Mouse (Mus musculus): ENCODE results near the gene Uqcr11. TPM values are rescaled to one million over a fixed set of nuclear protein-coding genes. Genes with fewer than 3 reads are reported as not detected.
A peak's percentile ranks its signal among the peaks of the same experiment; 100 is the strongest.

Gene Uqcr11
- polyA plus RNA-seq, 1 experiment from 2014 or later = 581 TPM

DNA sequence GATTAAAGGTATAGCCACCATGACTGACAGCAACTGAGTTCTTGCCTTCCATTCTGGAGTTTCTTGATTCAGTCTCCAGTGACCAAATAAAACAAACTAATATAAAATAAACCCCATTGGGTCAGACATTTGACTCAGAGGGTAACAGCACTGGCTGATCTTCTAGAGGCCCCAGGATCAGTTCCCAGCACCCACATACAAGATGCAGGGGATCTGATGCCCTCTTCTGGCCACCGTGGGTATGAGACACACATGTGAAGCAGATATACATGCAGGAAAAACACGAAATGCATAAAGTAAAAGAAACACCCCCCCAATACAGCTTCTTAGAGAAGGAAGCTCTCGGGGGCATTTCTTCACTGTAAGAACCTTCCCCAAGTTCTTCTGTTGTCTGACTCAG is 18.4 kb upstream of the Uqcr11 start:
- Histone ChIP-seq H3K4me2 (no peak overlapping the region), H3K4me3 (no peak overlapping the region), H3K9ac (no peak overlapping the region), H3K4me1 (peaks cover 17% of the 10 kb centered on the region; the same call in 1 of the 2 replicates), H3K27ac (no peak overlapping the region), H3K36me3 (replicated peaks) (peaks cover 54% of the 10 kb centered on the region), H3K9me3 (no peaks in the 10 kb centered on the region), H3K27me3 (replicated peaks) (no peaks in the 10 kb centered on the region)
- 97% methylated on average over 3 of the region's 3 CpGs for WGBS
- ATAC-seq (replicated peaks) = no peak

DNA sequence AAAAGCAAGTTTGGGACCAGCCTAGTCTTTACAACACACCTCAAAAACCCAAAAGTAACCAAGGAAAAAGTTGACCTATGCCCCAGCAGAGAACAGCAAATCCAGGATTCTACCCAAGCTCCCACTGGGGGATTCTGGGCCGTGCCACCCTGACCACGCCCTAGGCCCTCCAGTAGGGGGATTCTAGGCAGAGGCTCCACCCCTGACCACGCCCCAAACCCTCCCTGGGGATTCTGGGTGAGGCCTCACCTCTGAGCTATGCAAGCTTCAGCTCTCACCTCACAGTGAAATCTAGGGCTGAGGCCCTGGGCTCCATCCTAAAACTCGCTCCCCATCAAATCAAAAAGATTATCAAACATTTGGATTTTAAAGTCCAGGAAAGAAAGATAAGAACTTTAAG is 16.9 kb upstream of the Uqcr11 start:
- Histone ChIP-seq H3K4me3 (no peak overlapping the region), H3K27ac (peak overlapping the region; percentile 20; the same call in 1 of the 2 replicates), H3K4me1 (peaks cover 31% of the 10 kb centered on the region), H3K4me2 (no peak overlapping the region), H3K27me3 (replicated peaks) (no peaks in the 10 kb centered on the region), H3K9ac (no peak overlapping the region), H3K9me3 (no peaks in the 10 kb centered on the region), H3K36me3 (replicated peaks) (peaks cover 61% of the 10 kb centered on the region)
- WGBS = 55% methylated on average over 4 of the region's 4 CpGs
- no peak for ATAC-seq (replicated peaks)

DNA sequence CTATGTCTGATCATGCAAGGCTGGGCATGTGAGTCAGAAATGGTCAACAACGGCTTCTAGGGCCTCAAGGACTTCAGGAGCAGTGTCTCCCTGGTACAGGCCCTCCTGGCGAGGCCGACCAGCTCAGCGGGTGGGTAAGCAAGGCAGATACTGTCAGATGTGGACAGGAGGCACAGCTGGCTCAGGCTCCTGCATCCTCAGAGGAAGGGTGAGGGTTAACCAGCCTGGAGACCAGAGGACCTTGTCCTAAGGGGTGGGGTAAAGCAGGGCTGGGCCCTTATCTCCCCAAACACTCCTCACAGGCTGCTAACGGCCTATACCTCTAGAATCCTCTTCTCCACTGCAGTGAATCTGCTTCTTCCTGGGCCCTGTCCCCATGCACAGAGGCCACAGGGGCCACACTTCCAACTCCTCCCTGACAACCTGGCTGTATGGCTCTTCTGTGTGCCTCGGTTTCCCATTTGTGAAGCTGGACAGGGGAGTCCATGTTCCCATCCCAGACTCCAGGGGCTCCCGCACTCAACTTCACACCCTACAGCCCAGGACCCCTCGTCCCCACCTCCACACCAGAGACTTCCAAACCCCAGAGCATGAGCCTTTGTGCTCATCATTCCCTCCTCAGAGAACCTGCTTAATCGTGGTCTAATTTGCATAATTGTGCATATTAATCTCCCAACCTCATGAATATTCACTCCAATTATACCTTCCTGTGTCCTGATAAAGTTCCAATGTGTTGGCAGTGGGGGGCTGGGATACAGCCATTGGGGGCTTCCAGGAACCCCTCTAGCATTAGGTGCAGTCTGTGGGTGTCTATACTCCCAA is 15.2 kb upstream of the Uqcr11 start:
- Histone ChIP-seq H3K36me3 (replicated peaks) (peaks cover 67% of the 10 kb centered on the region), H3K27me3 (replicated peaks) (no peaks in the 10 kb centered on the region), H3K27ac (peak overlapping the region; percentile 68), H3K9ac (no peak overlapping the region), H3K4me3 (no peak overlapping the region), H3K9me3 (no peaks in the 10 kb centered on the region), H3K4me2 (no peak overlapping the region), H3K4me1 (peaks cover 35% of the 10 kb centered on the region)
- WGBS = 80% methylated on average over 9 of the region's 9 CpGs
- ATAC-seq (replicated peaks) = no peak; the same call in 1 of the 2 replicates

DNA sequence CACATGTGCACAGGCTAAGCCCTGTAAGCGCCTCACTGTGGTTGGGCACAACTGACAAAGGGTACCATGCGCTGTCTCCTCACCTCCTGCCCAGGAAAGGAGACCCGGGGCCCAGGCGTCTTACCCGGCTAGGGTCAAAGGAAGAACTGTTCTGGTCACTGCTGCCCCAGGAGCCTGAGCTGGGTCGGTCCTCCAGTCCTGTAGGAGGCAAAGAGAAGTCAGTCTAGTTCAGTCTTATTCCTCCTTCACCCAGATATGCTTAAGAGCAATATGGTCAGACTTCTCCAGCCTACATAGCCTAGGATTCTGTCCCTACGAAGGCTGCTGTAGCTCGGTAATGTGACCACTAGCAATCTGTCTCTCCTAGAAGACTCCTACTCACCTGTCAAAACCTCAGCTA is 14.6 kb upstream of the Uqcr11 start:
- H3K4me2 ChIP-seq = no peak overlapping the region
- no peaks in the 10 kb centered on the region for H3K27me3 ChIP-seq (replicated peaks)
- no peaks in the 10 kb centered on the region for H3K9me3 ChIP-seq
- H3K4me3 ChIP-seq = no peak overlapping the region
- no peak for ATAC-seq (replicated peaks)
- peak overlapping the region; percentile 68; the same call in 1 of the 2 replicates for H3K27ac ChIP-seq
- peaks cover 35% of the 10 kb centered on the region for H3K4me1 ChIP-seq
- WGBS = 93% methylated on average over 8 of the region's 8 CpGs
- no peak overlapping the region for H3K9ac ChIP-seq
- peaks cover 65% of the 10 kb centered on the region for H3K36me3 ChIP-seq (replicated peaks)

DNA sequence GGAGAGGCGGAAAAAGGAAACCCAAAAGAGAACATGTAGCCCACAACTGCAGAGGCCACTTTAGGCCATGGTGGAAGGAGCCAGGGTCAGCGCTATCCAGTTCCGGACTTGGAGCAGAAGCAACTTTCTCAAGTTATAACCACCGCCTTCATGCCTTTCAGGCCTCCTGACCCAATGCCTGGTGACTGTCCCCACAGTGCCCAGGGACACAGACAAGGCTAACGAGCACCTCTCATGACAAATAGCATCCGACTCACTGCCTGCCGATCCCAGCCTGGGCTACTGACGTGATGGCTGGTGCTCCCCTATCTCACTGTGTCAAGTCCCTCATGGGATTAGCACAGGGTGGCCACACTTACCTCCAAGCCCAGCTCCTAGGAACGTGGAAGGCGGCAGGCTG is 14.1 kb upstream of the Uqcr11 start:
- peaks cover 35% of the 10 kb centered on the region for H3K4me1 ChIP-seq
- no peak overlapping the region for H3K4me2 ChIP-seq
- no peak for ATAC-seq (replicated peaks)

DNA sequence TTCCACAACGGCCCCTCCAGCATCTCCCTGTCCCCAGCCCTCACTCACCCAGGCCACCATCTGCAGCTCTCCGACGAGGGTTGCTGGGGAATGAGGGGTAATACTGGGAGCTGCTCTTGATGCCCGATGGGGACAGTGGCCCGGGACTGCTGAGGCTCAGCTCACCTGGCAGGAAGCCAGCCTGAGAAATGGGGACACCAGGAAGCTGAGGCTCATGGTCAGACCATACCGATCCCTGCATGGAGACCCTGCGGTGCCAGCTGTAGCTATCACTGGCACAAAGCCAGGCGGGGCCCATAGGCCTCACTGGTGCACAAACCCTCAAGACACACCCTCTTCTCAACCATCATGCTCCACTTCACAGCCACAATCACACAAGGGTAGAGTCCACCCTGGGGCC is 12.8 kb upstream of the Uqcr11 start:
- peaks cover 35% of the 10 kb centered on the region for H3K4me1 ChIP-seq
- H3K4me3 ChIP-seq = no peak overlapping the region
- H3K27me3 ChIP-seq (replicated peaks) = no peaks in the 10 kb centered on the region
- peak overlapping the region; percentile 46 for H3K27ac ChIP-seq
- H3K4me2 ChIP-seq = no peak overlapping the region
- H3K9ac ChIP-seq = no peak overlapping the region
- 64% methylated on average over 8 of the region's 8 CpGs for WGBS
- peaks cover 66% of the 10 kb centered on the region for H3K36me3 ChIP-seq (replicated peaks)
- no peak for ATAC-seq (replicated peaks)
- H3K9me3 ChIP-seq = no peaks in the 10 kb centered on the region

More for the DNA sequence above, 14.1 kb upstream of the Uqcr11 start:
- Histone ChIP-seq H3K9ac (no peak overlapping the region), H3K27ac (no peak overlapping the region), H3K36me3 (replicated peaks) (peaks cover 64% of the 10 kb centered on the region), H3K27me3 (replicated peaks) (no peaks in the 10 kb centered on the region), H3K4me3 (no peak overlapping the region), H3K9me3 (no peaks in the 10 kb centered on the region)
- 93% methylated on average over 10 of the region's 10 CpGs for WGBS

DNA sequence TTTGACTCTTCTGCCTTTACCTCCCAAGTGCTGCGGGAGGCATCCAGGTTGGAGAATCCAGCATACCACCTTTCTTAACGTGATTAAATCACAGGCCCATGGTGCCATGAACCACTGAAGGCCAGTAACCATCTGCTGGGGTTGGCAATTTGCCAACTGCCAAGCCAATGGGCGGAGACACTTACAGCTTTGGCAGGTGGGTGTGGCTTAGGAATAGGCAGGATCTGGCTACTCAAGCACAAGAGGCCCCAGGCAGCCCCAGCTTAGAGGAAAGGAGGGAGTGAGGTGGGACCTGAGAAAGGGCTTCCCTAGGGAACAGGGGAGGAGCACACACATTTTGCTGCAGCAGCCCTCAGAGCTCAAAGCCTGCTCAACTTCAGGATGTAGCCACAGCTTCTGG is 11.7 kb upstream of the Uqcr11 start:
- H3K9me3 ChIP-seq = no peaks in the 10 kb centered on the region
- peaks cover 31% of the 10 kb centered on the region for H3K4me1 ChIP-seq
- WGBS = 40% methylated on average over 3 of the region's 3 CpGs
- H3K36me3 ChIP-seq (replicated peaks) = peaks cover 75% of the 10 kb centered on the region
- H3K4me3 ChIP-seq = no peak overlapping the region
- ATAC-seq (replicated peaks) = no peak
- no peak overlapping the region for H3K9ac ChIP-seq
- H3K27me3 ChIP-seq (replicated peaks) = no peaks in the 10 kb centered on the region
- H3K27ac ChIP-seq = peak overlapping the region; percentile 46; the same call in 1 of the 2 replicates
- H3K4me2 ChIP-seq = no peak overlapping the region

DNA sequence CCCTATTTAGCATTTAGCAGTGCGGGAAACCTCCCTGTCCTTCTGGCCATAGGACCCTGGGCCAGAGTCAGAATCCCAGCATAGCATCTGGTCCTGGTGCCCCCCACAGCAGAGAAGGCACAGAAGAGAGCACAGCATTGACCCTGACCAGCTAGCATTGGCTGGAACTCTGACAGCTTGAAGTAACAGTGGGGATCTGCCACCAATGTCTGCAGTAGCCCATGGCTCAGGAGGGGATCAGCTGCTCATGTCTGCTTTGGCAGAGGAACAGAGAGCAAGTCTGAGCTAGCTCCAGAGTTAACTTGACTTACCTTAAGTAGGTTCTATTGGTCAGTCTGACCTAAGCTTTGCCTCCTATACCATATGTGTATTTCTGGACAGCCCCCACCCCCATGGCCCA is 11.2 kb upstream of the Uqcr11 start:
- H3K4me3 ChIP-seq = no peak overlapping the region
- H3K4me2 ChIP-seq = no peak overlapping the region
- H3K27ac ChIP-seq = 0 out of 2 replicates have a peak overlapping the region, but pooled peaks have one; percentile 25
- ATAC-seq (replicated peaks) = no peak
- no peak overlapping the region for H3K9ac ChIP-seq
- H3K27me3 ChIP-seq (replicated peaks) = no peaks in the 10 kb centered on the region
- WGBS = 91% methylated on average over 1 of the region's 1 CpGs
- peaks cover 80% of the 10 kb centered on the region for H3K36me3 ChIP-seq (replicated peaks)
- peaks cover 28% of the 10 kb centered on the region for H3K4me1 ChIP-seq
- H3K9me3 ChIP-seq = no peaks in the 10 kb centered on the region

DNA sequence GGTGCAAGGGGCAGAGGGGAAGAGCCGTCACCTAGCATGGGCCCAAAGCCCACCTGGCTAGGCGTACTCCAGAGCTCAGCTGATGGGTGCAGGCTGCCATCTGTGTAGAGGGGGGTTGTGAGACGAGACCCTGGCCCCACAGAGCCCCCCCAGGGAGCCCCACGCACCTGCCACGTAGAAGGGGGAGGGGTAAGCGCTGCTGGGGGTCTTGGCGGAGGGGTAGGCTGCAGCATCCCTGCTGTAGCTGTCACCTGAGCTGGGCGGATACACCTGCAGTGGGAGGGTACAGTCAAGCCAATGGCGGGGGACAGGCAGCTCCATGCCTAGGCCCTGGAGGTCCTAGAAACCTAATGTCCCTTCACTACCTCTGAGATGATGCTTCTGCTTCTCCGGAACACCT is 10.7 kb upstream of the Uqcr11 start:
- no peaks in the 10 kb centered on the region for H3K9me3 ChIP-seq
- 0 out of 2 replicates have a peak overlapping the region, but pooled peaks have one; percentile 25 for H3K27ac ChIP-seq
- H3K4me2 ChIP-seq = no peak overlapping the region
- H3K4me3 ChIP-seq = no peak overlapping the region
- H3K36me3 ChIP-seq (replicated peaks) = peaks cover 84% of the 10 kb centered on the region
- WGBS = 92% methylated on average over 10 of the region's 10 CpGs
- no peaks in the 10 kb centered on the region for H3K27me3 ChIP-seq (replicated peaks)
- H3K4me1 ChIP-seq = peaks cover 27% of the 10 kb centered on the region
- ATAC-seq (replicated peaks) = no peak
- H3K9ac ChIP-seq = no peak overlapping the region

DNA sequence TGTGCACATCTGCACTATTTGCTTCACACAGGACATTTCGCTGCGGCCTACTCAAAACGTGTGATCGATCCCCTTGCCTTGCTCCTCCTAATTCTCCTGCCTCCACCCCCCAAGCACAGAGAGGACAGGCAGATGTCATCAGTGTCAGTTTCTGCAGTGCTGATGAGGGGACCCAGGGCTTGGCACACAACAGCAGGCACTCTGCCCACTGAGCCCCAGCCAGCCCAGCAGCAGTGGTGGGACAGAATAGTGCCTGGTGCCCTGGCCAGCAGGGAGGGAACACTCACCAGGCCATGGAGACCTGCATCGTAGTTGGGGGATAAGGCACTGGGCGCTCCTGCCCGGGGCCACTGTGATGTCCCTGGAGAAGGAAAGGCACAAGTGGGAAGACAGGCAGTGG is 8.9 kb upstream of the Uqcr11 start:
- Histone ChIP-seq H3K4me2 (no peak overlapping the region), H3K27me3 (replicated peaks) (no peaks in the 10 kb centered on the region), H3K27ac (no peak overlapping the region), H3K4me3 (no peak overlapping the region), H3K9me3 (no peaks in the 10 kb centered on the region), H3K36me3 (replicated peaks) (peaks cover 93% of the 10 kb centered on the region), H3K9ac (no peak overlapping the region), H3K4me1 (peaks cover 18% of the 10 kb centered on the region)
- WGBS = 92% methylated on average over 7 of the region's 7 CpGs
- no peak for ATAC-seq (replicated peaks)

DNA sequence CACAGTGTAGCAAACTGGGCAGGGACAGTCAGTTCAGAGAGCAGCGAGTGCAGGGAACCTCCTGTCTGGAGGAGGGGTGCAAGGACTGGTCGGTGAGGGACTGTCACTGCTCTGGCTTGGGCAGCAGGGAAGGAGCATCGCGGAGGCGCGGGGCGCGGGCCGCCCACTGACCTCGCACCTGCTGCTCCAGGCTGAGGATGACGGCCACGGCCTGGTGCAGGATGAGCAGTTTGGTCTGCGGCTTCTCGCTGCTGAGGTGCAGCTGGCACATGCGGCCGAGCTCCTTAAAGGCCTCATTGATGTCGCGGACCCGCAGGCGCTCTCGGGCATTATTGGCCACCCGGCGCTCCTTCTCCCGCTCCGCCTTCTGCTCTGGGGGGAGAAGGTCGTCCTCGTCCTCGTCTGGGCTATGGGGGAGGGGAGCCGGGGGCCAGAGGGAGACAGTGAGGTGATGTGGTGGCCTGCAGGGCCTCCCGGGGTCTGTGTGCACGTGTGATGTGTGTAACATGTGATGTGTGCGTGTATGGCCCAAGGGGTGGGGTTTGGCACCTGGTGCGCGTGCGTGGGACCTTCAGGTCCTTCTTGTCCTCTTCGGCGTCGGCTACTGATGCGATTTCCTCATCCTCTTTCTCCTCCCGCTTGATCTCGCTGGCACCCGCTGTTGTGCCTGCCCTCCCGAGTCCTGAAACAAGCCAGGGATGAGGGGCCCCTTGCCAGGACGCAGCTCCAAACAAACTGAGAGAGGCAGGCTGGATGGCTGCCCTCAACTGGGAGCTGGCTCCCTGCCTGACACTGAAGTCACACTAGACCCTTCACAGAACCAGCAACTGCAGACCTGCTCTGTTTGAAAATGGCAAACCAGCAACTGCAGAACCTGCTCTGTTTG is 6.3 kb upstream of the Uqcr11 start:
- WGBS = 82% methylated on average over 44 of the region's 44 CpGs
- H3K4me1 ChIP-seq = 0 out of 2 replicates have a peak, but pooled peaks cover 1% of the 10 kb centered on the region
- no peaks in the 10 kb centered on the region for H3K27me3 ChIP-seq (replicated peaks)
- H3K4me2 ChIP-seq = no peak overlapping the region
- H3K9ac ChIP-seq = no peak overlapping the region
- peak overlapping the region; percentile 45; the same call in 1 of the 2 replicates for H3K27ac ChIP-seq
- no peaks in the 10 kb centered on the region for H3K9me3 ChIP-seq
- no peak for ATAC-seq (replicated peaks)
- H3K36me3 ChIP-seq (replicated peaks) = peaks cover 78% of the 10 kb centered on the region
- H3K4me3 ChIP-seq = no peak overlapping the region

DNA sequence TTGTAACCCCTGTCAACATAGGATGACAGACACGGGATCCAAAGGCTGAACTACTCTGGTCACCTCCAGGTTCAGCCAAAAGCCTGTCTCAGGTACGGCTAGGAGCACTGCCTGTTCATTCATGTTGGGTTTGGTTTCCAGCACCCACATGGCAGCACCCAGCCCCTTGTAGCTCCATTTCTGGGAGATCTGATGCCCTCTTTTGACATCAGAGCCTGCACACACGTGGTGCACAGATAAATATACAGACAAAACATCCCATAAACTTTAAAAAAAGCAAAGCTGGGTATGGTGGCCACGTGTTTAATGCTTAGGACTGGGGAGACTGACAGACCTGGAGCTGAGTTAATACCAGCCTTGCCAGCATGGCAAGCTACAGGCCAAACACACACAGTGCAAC is 1.3 kb upstream of the Uqcr11 start:
- H3K4me2 ChIP-seq = no peak overlapping the region
- H3K27me3 ChIP-seq (replicated peaks) = no peaks in the 10 kb centered on the region
- H3K9me3 ChIP-seq = no peaks in the 10 kb centered on the region
- H3K27ac ChIP-seq = no peak overlapping the region
- WGBS = 54% methylated on average over 4 of the region's 4 CpGs
- peaks cover 42% of the 10 kb centered on the region for H3K36me3 ChIP-seq (replicated peaks)
- H3K4me1 ChIP-seq = peaks cover 33% of the 10 kb centered on the region
- ATAC-seq (replicated peaks) = no peak
- H3K9ac ChIP-seq = no peak overlapping the region
- no peak overlapping the region for H3K4me3 ChIP-seq

Measured in midbrain, embryonic 15.5 days (tissue).